Mouse (Mus musculus) thymus, adult 2 months (tissue): Measurements from ENCODE around the gene Fam126a. TPM values are rescaled to one million over a fixed set of nuclear protein-coding genes. Genes with fewer than 3 reads are reported as not detected.

ENCODE experiments used
- DNase-seq: peaks from one replicate; pipeline ENCODE4 v3.0.0; 2021
- H3K27ac ChIP-seq: fragments of 200-500 bp; 2 replicates; pipeline ENCODE4 v1.5.1; 2012; ENCODE audit warnings: low read length, control low read depth; ENCODE audit not compliant: control insufficient read depth, insufficient read depth
- H3K27me3 ChIP-seq: fragments of 200-500 bp; 2 replicates; pipeline ENCODE4 v1.6.1; 2012; ENCODE audit warnings: mild to moderate bottlenecking, low read length, moderate library complexity, mixed read lengths; ENCODE audit not compliant: control insufficient read depth, insufficient read depth
- H3K36me3 ChIP-seq: fragments of 200-500 bp; 2 replicates; pipeline ENCODE4 v1.6.1; 2012; ENCODE audit warnings: mild to moderate bottlenecking, low read length, moderate library complexity; ENCODE audit not compliant: control insufficient read depth, insufficient read depth
- H3K4me1 ChIP-seq: fragments of 200-500 bp; replicated peaks from 2 replicates; pipeline ENCODE4 v1.6.1; 2012; ENCODE audit warnings: low read length; ENCODE audit not compliant: control insufficient read depth, insufficient read depth
- H3K4me3 ChIP-seq: fragments of 200-500 bp; 2 replicates; pipeline ENCODE4 v1.5.1; 2012; ENCODE audit warnings: mild to moderate bottlenecking, low read length, control low read depth, moderate library complexity; ENCODE audit not compliant: control insufficient read depth, insufficient read depth
- CTCF ChIP-seq: fragments of 200-500 bp; IDR thresholded peaks from 2 replicates; pipeline ENCODE4 v1.5.1; 2012; ENCODE audit warnings: mild to moderate bottlenecking, control low read depth, low read length, moderate library complexity, borderline replicate concordance; ENCODE audit not compliant: control insufficient read depth, poor library complexity, insufficient read depth; ENCODE audit errors: extremely low read depth
- POLR2A ChIP-seq: fragments of 200-500 bp; IDR thresholded peaks from 2 replicates; pipeline ENCODE4 v1.6.1; 2012; ENCODE audit warnings: mild to moderate bottlenecking, low read length, control low read depth, moderate library complexity; ENCODE audit not compliant: control insufficient read depth, poor library complexity, insufficient read depth; ENCODE audit errors: extremely low read depth
- WGBS: fragments of 180-500 bp; shearing (Covaris S2); methylation state at CpG from one replicate; pipeline ENCODE4 v1.1.7; 2018; 5-methylcytosine and 5-hydroxymethylcytosine counted together
- polyA plus RNA-seq: library from polyadenylated mRNA; depleted of rRNA; stranded (reverse); fragments of >200 nt; gene quantifications from 2 replicates; pipeline ENCODE4 v1.2.3, GENCODE M21; 2012; rRNA removed

Gene Fam126a
- polyA plus RNA-seq: 4.8 and 5.3 TPM in 2 replicates

DNA sequence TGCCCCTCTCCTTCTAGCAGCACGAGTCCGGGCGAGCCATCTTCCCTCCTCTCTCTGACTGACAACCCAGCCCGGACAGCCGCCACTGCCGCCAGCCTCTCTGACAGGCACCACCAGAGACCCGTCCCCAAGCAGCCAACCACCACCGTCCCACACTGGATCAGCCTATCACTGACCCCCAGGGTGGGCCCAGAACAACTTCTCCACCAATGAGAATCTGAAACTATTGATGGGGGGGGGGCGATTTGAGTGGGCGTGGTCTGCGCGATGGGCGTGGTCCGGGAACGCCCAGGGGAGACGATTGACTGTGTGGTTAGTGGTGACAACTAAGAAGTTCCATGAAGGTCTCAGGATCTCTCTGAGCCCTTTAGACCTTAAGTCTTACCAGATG, at the start of gene Fam126a:
Gene Fam126a (minus strand): TSS at position 112 of the 391 bp plus-strand sequence.
- TF ChIP-seq POLR2A (peak; percentile 71; the same call in 1 of the 2 replicates), CTCF (no peak)
- H3K36me3 ChIP-seq: no peaks in the 10 kb centered on the region
- no peaks in the 10 kb centered on the region for H3K27me3 ChIP-seq
- H3K27ac ChIP-seq: no peak within 1 kb of the TSS
- 0% methylated on average over 16 of the region's 16 CpGs for WGBS
- DNase-seq: peak; percentile 90
- peak within 1 kb of the TSS; percentile 78 for H3K4me3 ChIP-seq
- H3K4me1 ChIP-seq: peaks cover 2% of the 10 kb centered on the region; the same call in 1 of the 2 replicates

DNA sequence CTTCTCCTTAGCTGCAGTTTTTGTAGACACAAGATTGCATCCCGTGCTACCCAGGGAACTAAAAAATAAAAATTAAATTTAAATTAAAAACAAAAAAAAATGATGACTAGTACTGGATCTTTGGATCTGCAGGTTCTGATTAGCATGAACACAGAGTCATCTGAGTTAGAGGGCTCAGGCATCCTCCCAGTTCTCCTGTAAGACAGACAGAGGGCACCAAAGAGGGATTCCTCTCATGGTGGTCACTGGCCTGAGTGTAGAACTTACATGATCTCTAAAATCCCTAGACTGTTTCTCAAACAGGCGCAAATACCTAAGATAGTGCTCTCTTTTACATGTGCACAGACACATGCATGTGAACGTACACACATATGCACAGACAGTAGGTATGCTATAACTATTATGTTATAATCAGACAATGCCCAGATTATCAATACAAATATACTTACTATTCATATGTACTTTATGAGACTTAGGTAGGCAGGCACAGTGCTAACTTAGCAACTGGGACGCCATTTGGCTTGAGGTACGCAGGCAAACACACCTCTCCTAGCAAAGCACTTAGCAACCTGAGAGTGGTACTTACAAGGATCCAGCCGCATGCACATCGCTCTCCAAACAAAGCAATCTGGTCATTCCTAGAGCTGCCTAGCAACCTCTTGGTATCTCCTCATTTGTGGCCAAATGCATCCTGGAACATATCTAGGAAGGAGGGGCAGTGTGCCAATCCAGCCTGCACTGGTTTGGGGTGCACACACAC, 48.1 kb upstream of the Fam126a start:
- no peak overlapping the region for H3K27ac ChIP-seq
- H3K36me3 ChIP-seq: no peaks in the 10 kb centered on the region
- no peak for TF ChIP-seq CTCF
- no peak for TF ChIP-seq POLR2A
- DNase-seq: no peak
- H3K4me1 ChIP-seq: no peaks in the 10 kb centered on the region
- no peak overlapping the region for H3K4me3 ChIP-seq
- WGBS: 89% methylated on average over 7 of the region's 7 CpGs
- no peaks in the 10 kb centered on the region for H3K27me3 ChIP-seq

DNA sequence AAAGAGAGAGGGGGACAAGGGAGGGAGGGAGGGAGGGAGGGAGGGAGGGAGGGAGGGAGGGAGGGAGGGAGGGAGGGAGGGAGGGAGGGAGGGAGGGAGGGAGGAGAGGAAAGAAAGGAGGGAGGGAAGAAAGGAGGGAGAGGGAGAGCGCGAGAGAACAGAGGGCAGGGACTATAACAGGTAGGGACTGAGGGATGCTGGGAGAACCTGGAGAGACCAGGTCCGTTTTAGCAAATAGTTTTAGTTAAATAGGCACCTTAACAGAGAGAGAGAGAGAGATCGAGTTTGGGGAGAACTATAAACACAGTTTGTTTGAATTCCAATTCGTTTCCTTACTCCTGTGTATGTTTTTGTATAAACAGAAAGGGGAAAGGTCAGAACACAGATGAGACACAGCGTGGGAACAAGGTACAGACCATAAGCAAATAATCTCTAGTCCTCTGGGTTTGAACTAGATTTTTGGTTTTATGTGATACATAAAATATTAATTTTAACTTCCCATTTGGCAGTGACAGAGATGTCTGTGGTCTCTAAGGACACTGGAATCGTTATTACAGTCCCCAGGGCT, 47.3 kb upstream of the Fam126a start:
- Histone ChIP-seq H3K4me3 (no peak overlapping the region), H3K4me1 (no peaks in the 10 kb centered on the region), H3K27ac (no peak overlapping the region), H3K27me3 (no peaks in the 10 kb centered on the region), H3K36me3 (no peaks in the 10 kb centered on the region)
- no peak for DNase-seq
- TF ChIP-seq CTCF: no peak
- no peak for TF ChIP-seq POLR2A
- 24% methylated on average over 7 of the region's 7 CpGs for WGBS

DNA sequence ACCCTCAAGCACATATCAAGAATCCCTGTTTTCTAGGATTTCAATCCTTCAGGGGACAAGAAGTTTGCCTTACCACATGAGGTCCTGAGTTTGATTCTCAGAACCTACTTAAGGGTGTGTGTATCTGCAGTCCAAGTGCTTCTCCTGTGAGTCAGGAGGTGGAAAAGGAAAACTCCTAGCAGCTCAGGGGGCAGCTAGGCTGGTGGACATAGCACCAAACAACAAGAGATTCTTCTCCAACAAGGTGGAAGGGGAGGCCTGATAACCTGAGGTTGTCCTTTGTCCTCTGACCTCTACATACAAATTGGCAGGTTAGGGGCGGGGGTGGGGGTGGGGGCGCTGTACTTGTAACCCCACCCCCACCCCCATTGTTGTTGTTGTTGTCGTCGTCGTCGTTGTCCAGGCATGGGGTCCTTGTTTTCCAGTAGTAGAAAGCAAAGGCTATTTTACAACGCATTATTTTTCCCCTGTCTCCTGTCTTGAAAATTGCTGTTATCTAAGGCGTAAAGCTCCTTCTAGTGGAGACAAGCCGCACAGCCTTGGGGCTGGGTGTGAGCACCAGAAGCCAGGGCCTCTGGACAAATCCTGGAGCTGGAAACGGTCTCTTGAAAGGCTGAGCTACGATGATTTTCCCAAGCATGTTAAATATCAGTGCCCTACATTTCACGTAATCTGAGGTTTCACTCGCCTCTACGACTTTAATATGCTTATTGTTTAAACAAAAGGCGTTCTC, 46.7 kb upstream of the Fam126a start:
- 8% methylated on average over 15 of the region's 15 CpGs for WGBS
- Histone ChIP-seq H3K4me1 (no peaks in the 10 kb centered on the region), H3K36me3 (no peaks in the 10 kb centered on the region), H3K27me3 (no peaks in the 10 kb centered on the region), H3K4me3 (no peak overlapping the region), H3K27ac (no peak overlapping the region)
- TF ChIP-seq CTCF: 0 out of 2 replicates have a peak, but pooled peaks have one; percentile 28
- no peak for TF ChIP-seq POLR2A
- DNase-seq: peak; percentile 19

DNA sequence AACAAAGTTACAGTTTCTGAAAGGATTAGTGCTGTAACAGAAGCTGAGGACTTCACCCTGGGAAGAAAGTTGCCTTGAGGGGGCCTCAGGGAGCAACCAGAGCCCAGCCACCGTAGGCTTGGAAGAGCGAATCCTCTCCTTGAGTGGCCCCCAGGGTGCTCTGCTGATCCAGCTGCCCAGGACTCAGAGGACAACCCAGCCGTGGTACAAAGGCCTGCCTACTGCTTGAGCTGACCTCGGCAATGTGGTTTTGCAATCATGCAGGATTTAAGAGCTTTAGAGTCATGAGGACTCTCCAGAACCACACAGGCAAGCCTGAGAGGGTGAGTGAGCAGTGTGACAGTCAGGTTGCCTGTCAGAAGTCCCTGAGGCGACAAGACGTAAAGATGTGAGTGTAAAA, 41.5 kb upstream of the Fam126a start:
- Histone ChIP-seq H3K4me3 (no peak overlapping the region), H3K27ac (no peak overlapping the region), H3K4me1 (no peaks in the 10 kb centered on the region), H3K36me3 (no peaks in the 10 kb centered on the region), H3K27me3 (no peaks in the 10 kb centered on the region; the same call in 1 of the 2 replicates)
- DNase-seq: no peak
- 85% methylated on average over 6 of the region's 6 CpGs for WGBS
- TF ChIP-seq CTCF: no peak

DNA sequence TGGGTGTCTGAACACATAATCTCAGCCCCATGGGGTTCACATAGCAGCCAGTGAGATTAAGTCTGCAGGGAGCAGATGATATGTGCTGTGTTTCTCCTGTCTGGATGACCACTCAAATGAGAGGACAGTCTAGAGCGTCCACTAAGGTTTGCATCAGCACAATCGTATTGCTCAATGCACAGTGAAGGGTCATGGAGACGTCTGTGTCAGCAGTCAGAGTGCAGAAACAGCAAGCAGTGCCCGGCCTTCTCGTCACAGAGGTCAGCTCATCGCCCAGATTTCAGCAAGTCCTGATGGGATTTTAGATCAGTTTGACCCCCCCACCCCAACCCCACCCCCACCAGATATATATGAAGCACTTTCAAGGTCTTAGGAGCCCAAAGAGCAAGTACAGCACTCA, 38.5 kb upstream of the Fam126a start:
- Histone ChIP-seq H3K36me3 (no peaks in the 10 kb centered on the region), H3K27me3 (no peaks in the 10 kb centered on the region; the same call in 1 of the 2 replicates), H3K4me3 (no peak overlapping the region), H3K4me1 (no peaks in the 10 kb centered on the region), H3K27ac (no peak overlapping the region)
- WGBS: 94% methylated on average over 6 of the region's 6 CpGs
- TF ChIP-seq CTCF (no peak), POLR2A (no peak)
- DNase-seq: no peak
